Mouse (Mus musculus) megakaryocyte-erythroid progenitor cell, adult 5-6 weeks (primary cell): ENCODE data around the gene Cd28. TPM values are rescaled to one million over a fixed set of nuclear protein-coding genes. Genes with fewer than 3 reads are reported as not detected.

Source experiments
- total RNA-seq, 2 experiments: library from RNA; stranded (forward) in 1 of 2; stranded (reverse) in 1 of 2; fragments of 200-1000, 215-1000 nt in 1 of 2; fragments of >200 nt in 1 of 2; fragmentation: Nextera tagmentation in 1 of 2; gene quantifications; 2 replicates each; pipeline ENCODE4 v1.2.3; 2014 to 2017

Cd28 gene
- total RNA-seq, 2 experiments from 2014 or later: 1.5 to 2.7 TPM

Other genes with a start within 250 kb of the Cd28 start
- 1.3 TPM in 2 replicates for gene Raph1, start 149.7 kb upstream of the Cd28 start, total RNA-seq (2014; fragmentation: Nextera tagmentation)
- gene Raph1, start 149.7 kb upstream of the Cd28 start, total RNA-seq (2017): 0.23 TPM in 2 replicates
- gene Ctla4, start 170.2 kb downstream of the Cd28 start, total RNA-seq (2014; fragmentation: Nextera tagmentation): not detected in 2 replicates
- not detected in 2 replicates for gene Ctla4, start 170.2 kb downstream of the Cd28 start, total RNA-seq (2017)